Mouse (Mus musculus): ENCODE measurements around the gene Nek8. TPM values are rescaled to one million over a fixed set of nuclear protein-coding genes. Genes with fewer than 3 reads are reported as not detected.

The Nek8 gene
- polyA plus RNA-seq, 1 experiment: 4.8 TPM

GRCm38 (mm10) chr11:78156156-78156699, 20.2 kb downstream of the Nek8 start:
- Histone ChIP-seq H3K27me3 (ENCODE audit: control insufficient read depth, insufficient read depth, low read length) (no peaks in the 10 kb centered on the region), H3K27ac (ENCODE audit: insufficient read depth, low read length) (no peak overlapping the region), H3K4me1 (ENCODE audit: control insufficient read depth, insufficient read depth, low read length) (peaks cover 7% of the 10 kb centered on the region), H3K4me3 (replicated peaks; ENCODE audit: insufficient read depth, low read depth, low read length) (no peak overlapping the region)
- 87% methylated on average over 6 of the region's 6 CpGs for WGBS
- no peak for TF ChIP-seq CTCF (IDR thresholded peaks at IDR 0.05; ENCODE audit: borderline replicate concordance, insufficient read depth, low read depth, low read length)
- no peak for TF ChIP-seq POLR2A (IDR thresholded peaks at IDR 0.05; ENCODE audit: borderline replicate concordance, insufficient read depth, low read length)
- DNase-seq: no peak

GRCm38 (mm10) chr11:78155674-78156073, 20.8 kb downstream of the Nek8 start:
- peak in 1 of 2 experiments; percentile 56 for DNase-seq
- Histone ChIP-seq H3K4me1 (ENCODE audit: control insufficient read depth, insufficient read depth, low read length) (peaks cover 7% of the 10 kb centered on the region), H3K4me3 (replicated peaks; ENCODE audit: insufficient read depth, low read depth, low read length) (no peak overlapping the region), H3K27me3 (ENCODE audit: control insufficient read depth, insufficient read depth, low read length) (no peaks in the 10 kb centered on the region), H3K27ac (ENCODE audit: insufficient read depth, low read length) (no peak overlapping the region)
- 51% methylated on average over 5 of the region's 5 CpGs for WGBS
- TF ChIP-seq CTCF (IDR thresholded peaks at IDR 0.05; ENCODE audit: borderline replicate concordance, insufficient read depth, low read depth, low read length) (no peak), POLR2A (IDR thresholded peaks at IDR 0.05; ENCODE audit: borderline replicate concordance, insufficient read depth, low read length) (no peak)

GRCm38 (mm10) chr11:78153778-78154177, 22.7 kb downstream of the Nek8 start:
- H3K27ac ChIP-seq (ENCODE audit: insufficient read depth, low read length): no peak overlapping the region
- 59% methylated on average over 13 of the region's 13 CpGs for WGBS
- no peak for TF ChIP-seq CTCF (IDR thresholded peaks at IDR 0.05; ENCODE audit: borderline replicate concordance, insufficient read depth, low read depth, low read length)
- no peak for TF ChIP-seq POLR2A (IDR thresholded peaks at IDR 0.05; ENCODE audit: borderline replicate concordance, insufficient read depth, low read length)

GRCm38 (mm10) chr11:78152299-78153231, 23.9 kb downstream of the Nek8 start:
- 11% methylated on average over 9 of the region's 9 CpGs for WGBS
- Histone ChIP-seq H3K4me1 (ENCODE audit: control insufficient read depth, insufficient read depth, low read length) (peaks cover 7% of the 10 kb centered on the region), H3K4me3 (replicated peaks; ENCODE audit: insufficient read depth, low read depth, low read length) (no peak overlapping the region), H3K27me3 (ENCODE audit: control insufficient read depth, insufficient read depth, low read length) (no peaks in the 10 kb centered on the region), H3K27ac (ENCODE audit: insufficient read depth, low read length) (no peak overlapping the region)
- no peak for TF ChIP-seq POLR2A (IDR thresholded peaks at IDR 0.05; ENCODE audit: borderline replicate concordance, insufficient read depth, low read length)
- no peak for TF ChIP-seq CTCF (IDR thresholded peaks at IDR 0.05; ENCODE audit: borderline replicate concordance, insufficient read depth, low read depth, low read length)
- peak; percentile 84 to 91 for DNase-seq

More at GRCm38 (mm10) chr11:78153778-78154177, 22.7 kb downstream of the Nek8 start:
- Histone ChIP-seq H3K4me1 (ENCODE audit: control insufficient read depth, insufficient read depth, low read length) (peaks cover 7% of the 10 kb centered on the region), H3K27me3 (ENCODE audit: control insufficient read depth, insufficient read depth, low read length) (no peaks in the 10 kb centered on the region), H3K4me3 (replicated peaks; ENCODE audit: insufficient read depth, low read depth, low read length) (no peak overlapping the region)
- peak in 1 of 2 experiments; percentile 20 for DNase-seq

- WGBS: 53% methylated on average over 1 of the region's 1 CpGs
- Histone ChIP-seq H3K27me3 (ENCODE audit: control insufficient read depth, insufficient read depth, low read length) (no peaks in the 10 kb centered on the region), H3K27ac (ENCODE audit: insufficient read depth, low read length) (no peak overlapping the region), H3K4me1 (ENCODE audit: control insufficient read depth, insufficient read depth, low read length) (peaks cover 7% of the 10 kb centered on the region), H3K4me3 (replicated peaks; ENCODE audit: insufficient read depth, low read depth, low read length) (no peak overlapping the region)
- no peak for DNase-seq
- TF ChIP-seq POLR2A (IDR thresholded peaks at IDR 0.05; ENCODE audit: borderline replicate concordance, insufficient read depth, low read length) (no peak), CTCF (IDR thresholded peaks at IDR 0.05; ENCODE audit: borderline replicate concordance, insufficient read depth, low read depth, low read length) (peak; percentile 41; the same call in 1 of the 2 replicates)
Observed at GRCm38 (mm10) chr11:78151161-78151560, 25.3 kb downstream of the Nek8 start.

- no peak for TF ChIP-seq CTCF (IDR thresholded peaks at IDR 0.05; ENCODE audit: borderline replicate concordance, insufficient read depth, low read depth, low read length)
- TF ChIP-seq POLR2A (IDR thresholded peaks at IDR 0.05; ENCODE audit: borderline replicate concordance, insufficient read depth, low read length): no peak
- H3K27me3 ChIP-seq (ENCODE audit: control insufficient read depth, insufficient read depth, low read length): no peaks in the 10 kb centered on the region
- H3K27ac ChIP-seq (ENCODE audit: insufficient read depth, low read length): no peak overlapping the region
- peaks cover 2% of the 10 kb centered on the region for H3K4me1 ChIP-seq (ENCODE audit: control insufficient read depth, insufficient read depth, low read length)
- WGBS: 85% methylated on average over 6 of the region's 6 CpGs
- no peak overlapping the region for H3K4me3 ChIP-seq (replicated peaks; ENCODE audit: insufficient read depth, low read depth, low read length)
- no peak for DNase-seq
Observed at GRCm38 (mm10) chr11:78146707-78147543, 29.6 kb downstream of the Nek8 start.

- H3K4me3 ChIP-seq (replicated peaks; ENCODE audit: insufficient read depth, low read depth, low read length): no peak overlapping the region
- no peak overlapping the region for H3K27ac ChIP-seq (ENCODE audit: insufficient read depth, low read length)
- no peak for DNase-seq
- no peak for TF ChIP-seq POLR2A (IDR thresholded peaks at IDR 0.05; ENCODE audit: borderline replicate concordance, insufficient read depth, low read length)
- TF ChIP-seq CTCF (IDR thresholded peaks at IDR 0.05; ENCODE audit: borderline replicate concordance, insufficient read depth, low read depth, low read length): no peak
- 82% methylated on average over 5 of the region's 5 CpGs for WGBS
- H3K27me3 ChIP-seq (ENCODE audit: control insufficient read depth, insufficient read depth, low read length): no peaks in the 10 kb centered on the region
- peaks cover 2% of the 10 kb centered on the region for H3K4me1 ChIP-seq (ENCODE audit: control insufficient read depth, insufficient read depth, low read length)
Observed at GRCm38 (mm10) chr11:78146168-78146567, 30.3 kb downstream of the Nek8 start.

All from cerebellum, adult 2 months (tissue).